Mouse (Mus musculus) cerebellum, adult 2 months (tissue): ENCODE measurements around the gene Olfml1.

Experiments
- CTCF ChIP-seq: fragments of 200-500 bp; IDR thresholded peaks from 2 replicates; pipeline ENCODE4 v1.5.1; 2011; ENCODE audit warnings: low read depth, mild to moderate bottlenecking, control low read depth, low read length, moderate library complexity, borderline replicate concordance; ENCODE audit not compliant: insufficient read depth
- POLR2A ChIP-seq: fragments of 200-500 bp; IDR thresholded peaks from 2 replicates; pipeline ENCODE4 v1.6.1; 2011; ENCODE audit warnings: low read length, control low read depth, borderline replicate concordance; ENCODE audit not compliant: insufficient read depth

DNA sequence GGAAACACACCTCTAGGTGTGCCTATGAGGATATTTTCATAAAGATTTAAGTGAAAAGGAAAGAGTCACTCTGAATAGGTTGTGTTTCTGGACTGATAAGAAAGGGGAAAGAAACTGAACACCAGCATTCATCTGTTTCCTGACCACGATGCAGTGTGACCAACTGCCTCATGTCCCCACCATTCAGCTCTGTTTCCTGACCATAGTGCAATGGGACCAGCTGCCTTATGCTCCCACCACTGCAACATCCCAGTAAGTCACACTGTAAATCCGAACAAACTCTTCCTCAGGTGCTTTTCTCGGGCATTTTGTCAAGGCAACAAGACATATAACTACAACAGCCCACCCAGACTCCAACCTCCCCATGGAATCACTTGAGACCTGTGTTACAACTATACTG is 5.7 kb upstream of the Olfml1 start:
- no peak for TF ChIP-seq POLR2A
- TF ChIP-seq CTCF = no peak
